Mouse (Mus musculus) heart, postnatal 10 days (tissue): Measurements from ENCODE around the gene Prr23a1. TPM values are rescaled to one million over a fixed set of nuclear protein-coding genes. Genes with fewer than 3 reads are reported as not detected.

ENCODE experiments used
- total RNA-seq, 2 experiments: library from RNA; stranded (reverse); gene quantifications; 2 replicates each; pipeline ENCODE4 v1.2.3; 2021

The Prr23a1 gene
- total RNA-seq, 2 experiments from 2014 or later: not detected

Other genes with a start within 250 kb of the Prr23a1 start
- 10 to 100 TPM; 35.2 to 36.3 TPM for gene Mrps22, start 240.8 kb upstream of the Prr23a1 start, total RNA-seq
- not detected for gene Prr23a2, start 14.0 kb downstream of the Prr23a1 start, total RNA-seq
- gene Prr23a3, start 22.3 kb downstream of the Prr23a1 start, total RNA-seq: not detected
- gene 7420426K07Rik, start 60.6 kb downstream of the Prr23a1 start, total RNA-seq: not detected
- gene Foxl2, start 112.8 kb downstream of the Prr23a1 start, total RNA-seq: not detected
- 1 to 10 TPM; 8.7 to 8.9 TPM for gene Faim, start 143.9 kb downstream of the Prr23a1 start, total RNA-seq
- gene Gm1123, start 193.2 kb downstream of the Prr23a1 start, total RNA-seq: not detected